Mouse (Mus musculus): ENCODE results near the gene Gm3183. TPM values are rescaled to one million over a fixed set of nuclear protein-coding genes. Genes with fewer than 3 reads are reported as not detected.
"Not testable (repeated sequence)": the region's sequence is repeated elsewhere in the genome, so short reads cannot be mapped to it uniquely, and the experiment has no call there.

Gm3183 gene
- not detected in 2 replicates for polyA plus RNA-seq (2014; fragmentation: Nextera tagmentation; extraction: Ambion mirVana)

DNA sequence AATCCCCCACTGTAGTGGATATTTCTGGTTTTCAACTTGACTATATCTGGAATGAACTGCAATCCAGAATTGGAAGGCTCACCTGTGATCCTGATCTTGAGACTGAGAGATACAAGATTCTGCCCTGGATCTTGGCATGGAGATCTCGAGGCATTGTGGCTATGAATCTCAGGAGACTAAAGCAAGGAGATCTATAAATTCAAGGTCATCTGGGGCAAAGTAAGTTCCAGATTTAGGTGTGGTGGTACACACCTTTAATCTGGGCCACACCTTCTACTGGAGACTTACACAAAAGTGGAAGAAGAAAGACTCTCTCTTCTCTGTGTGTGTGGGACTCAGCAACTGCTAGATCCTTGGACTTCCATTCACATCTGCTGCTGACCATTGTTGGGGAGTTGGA lies at the start of gene Gm3183:
Gene Gm3183, plus strand, starts transcription at position 301 of the 400 bp plus-strand sequence.
- not testable (repeated sequence) for H3K9me3 ChIP-seq (ENCODE audit: control insufficient read depth, low read depth, low read length); H3K27me3 ChIP-seq (ENCODE audit: control insufficient read depth, insufficient read depth, low read length); H3K4me3 ChIP-seq (ENCODE audit: low read depth, low read length); H3K9ac ChIP-seq (replicated peaks; ENCODE audit: low read depth, low read length); H3K4me1 ChIP-seq (ENCODE audit: control insufficient read depth, insufficient read depth, low read length); H3K4me2 ChIP-seq (replicated peaks; ENCODE audit: low read depth, low read length); H3K27ac ChIP-seq (ENCODE audit: low read length); ATAC-seq (ENCODE audit: insufficient number of reproducible peaks, insufficient read depth, low FRiP score, low read depth); H3K36me3 ChIP-seq (ENCODE audit: control insufficient read depth, insufficient read depth, low read length)
- no CpG with 5 or more reads among the region's 1 CpGs for WGBS

Other genes with a start within 250 kb of the Gm3183 start
- not detected in 2 replicates for gene Gm3147, start 249.1 kb upstream of the Gm3183 start, polyA plus RNA-seq (2014; fragmentation: Nextera tagmentation; extraction: Ambion mirVana)
- gene Gm6509, start 241.5 kb upstream of the Gm3183 start, polyA plus RNA-seq (2014; fragmentation: Nextera tagmentation; extraction: Ambion mirVana): not detected in 2 replicates
- not detected in 2 replicates for gene Gm6205, start 217.1 kb upstream of the Gm3183 start, polyA plus RNA-seq (2014; fragmentation: Nextera tagmentation; extraction: Ambion mirVana)
- gene Gm6367, start 123.2 kb downstream of the Gm3183 start, polyA plus RNA-seq (2014; fragmentation: Nextera tagmentation; extraction: Ambion mirVana): not detected in 2 replicates
- gene Gm7942, start 241.5 kb downstream of the Gm3183 start, polyA plus RNA-seq (2014; fragmentation: Nextera tagmentation; extraction: Ambion mirVana): not detected in 2 replicates

Measured in stomach, embryonic 14.5 days (tissue).